Mouse (Mus musculus) spleen, postnatal 14 days (tissue): Measurements from ENCODE around the gene Apob.
A peak's percentile ranks its signal among the peaks of the same experiment; 100 is the strongest.

ENCODE experiments used
- DNase-seq, 2 experiments: peaks; one replicate each; pipeline ENCODE4 v3.0.0; 2021 to 2022; ENCODE audit warnings: low spot score in 2 of 2

The Apob gene

GRCm38 (mm10) chr12:8038081-8038730 lies 60.8 kb downstream of the Apob start:
- no peak for DNase-seq

- DNase-seq, result no peak
Measured at GRCm38 (mm10) chr12:8042626-8043394, 65.4 kb downstream of the Apob start.

- no peak for DNase-seq
Measured at GRCm38 (mm10) chr12:8047046-8047445, 69.6 kb downstream of the Apob start.

GRCm38 (mm10) chr12:8047789-8048309 lies 70.4 kb downstream of the Apob start:
- DNase-seq, result no peak

GRCm38 (mm10) chr12:8056001-8056640 lies 78.7 kb downstream of the Apob start:
- no peak for DNase-seq

- DNase-seq, result peak in 1 of 2 experiments; percentile 22
Measured at GRCm38 (mm10) chr12:8059576-8059975, 82.1 kb downstream of the Apob start.

- DNase-seq, result no peak
Measured at GRCm38 (mm10) chr12:8063363-8064065, 86.1 kb downstream of the Apob start.
